Mouse (Mus musculus) bone marrow, adult 2 months (tissue): ENCODE data around the gene Mmp23.

Experiments
- CTCF ChIP-seq: fragments of 200-500 bp; IDR thresholded peaks from 2 replicates; pipeline ENCODE4 v1.5.1; 2011; ENCODE audit warnings: low read length, control low read depth; ENCODE audit not compliant: control insufficient read depth, insufficient read depth
- POLR2A ChIP-seq: fragments of 200-500 bp; IDR thresholded peaks from 2 replicates; pipeline ENCODE4 v1.6.1; 2011; ENCODE audit warnings: low read depth, mild to moderate bottlenecking, control low read depth, low read length, borderline replicate concordance; ENCODE audit not compliant: control insufficient read depth

DNA sequence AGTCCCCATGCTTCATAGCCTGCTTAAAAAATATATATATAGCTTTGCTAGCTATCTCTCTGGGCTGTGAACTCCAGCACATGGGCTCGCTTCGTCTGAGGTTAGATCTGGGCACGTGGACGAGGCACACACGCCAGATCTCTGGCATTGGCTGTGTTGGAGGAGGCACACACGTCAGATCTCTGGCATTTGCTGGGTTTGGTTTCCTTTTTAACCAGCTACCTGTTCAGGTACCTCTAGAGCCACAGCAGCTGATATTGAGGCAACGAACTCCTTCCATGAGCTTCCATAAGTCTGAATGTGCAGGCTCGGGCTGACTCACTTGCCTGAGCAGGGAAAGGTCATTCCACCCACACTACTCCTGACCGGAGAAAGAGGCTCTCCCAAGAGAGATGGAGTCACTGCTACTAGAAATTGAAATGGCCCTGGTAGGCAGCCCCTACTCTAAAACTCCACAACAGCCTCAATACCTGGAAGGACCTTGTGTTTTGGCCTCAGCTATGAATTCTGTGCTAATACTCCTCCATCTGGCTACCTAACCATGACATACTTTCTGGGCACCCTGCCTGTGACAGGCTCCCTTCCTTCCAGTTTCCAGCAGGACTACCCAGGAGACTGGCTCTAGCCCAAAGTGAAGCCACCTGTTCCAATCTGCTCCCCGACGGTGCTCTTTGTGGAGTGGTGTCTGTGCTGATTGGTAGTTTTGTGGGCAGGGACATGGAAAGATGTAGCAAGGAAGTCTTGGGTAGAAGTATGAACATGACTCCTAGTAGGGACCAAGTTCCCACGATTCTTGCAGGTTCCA, 37.6 kb upstream of the Mmp23 start:
- no peak for TF ChIP-seq CTCF
- TF ChIP-seq POLR2A, result no peak
